Mouse (Mus musculus): Measurements from ENCODE around the gene Afap1l2. TPM values are rescaled to one million over a fixed set of nuclear protein-coding genes. Genes with fewer than 3 reads are reported as not detected.
A peak's percentile ranks its signal among the peaks of the same experiment; 100 is the strongest.

Afap1l2 gene
- polyA plus RNA-seq, 1 experiment: 5.9 TPM

DNA sequence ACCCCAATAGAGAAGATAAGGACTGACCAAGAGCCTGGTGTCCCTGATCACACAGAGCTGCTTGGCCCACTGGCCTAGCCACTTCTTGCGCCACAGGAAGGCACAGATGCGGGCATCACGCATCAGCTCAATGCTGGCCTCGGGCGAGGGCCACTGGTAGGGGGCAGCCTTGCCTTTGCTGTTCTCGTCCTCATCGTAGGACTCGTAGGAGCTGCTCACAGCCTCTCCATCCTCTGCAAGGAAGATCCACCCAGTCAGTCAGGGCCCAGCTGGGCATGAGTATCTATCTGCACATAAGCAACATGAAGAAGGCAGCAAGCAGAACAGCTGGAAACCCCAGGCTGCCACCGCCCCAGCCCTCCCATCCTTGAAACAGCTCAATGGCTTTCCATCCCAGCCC lies 78.0 kb downstream of the Afap1l2 start:
- WGBS: 90% methylated on average over 9 of the region's 9 CpGs
- no peaks in the 10 kb centered on the region for H3K36me3 ChIP-seq (ENCODE audit: control insufficient read depth, insufficient read depth, low read length)
- no peak overlapping the region for H3K27ac ChIP-seq (ENCODE audit: control insufficient read depth, insufficient read depth, low read length)
- H3K4me1 ChIP-seq (replicated peaks; ENCODE audit: control insufficient read depth, insufficient read depth, low read length): no peaks in the 10 kb centered on the region
- TF ChIP-seq CTCF (IDR thresholded peaks at IDR 0.05; ENCODE audit: borderline replicate concordance, control insufficient read depth, extremely low read depth, insufficient read depth, low read length, poor library complexity) (no peak), POLR2A (IDR thresholded peaks at IDR 0.05; ENCODE audit: control insufficient read depth, extremely low read depth, insufficient read depth, low read length, poor library complexity) (no peak)
- no peaks in the 10 kb centered on the region for H3K27me3 ChIP-seq (ENCODE audit: control insufficient read depth, insufficient read depth, low read length)
- no peak for DNase-seq
- no peak overlapping the region for H3K4me3 ChIP-seq (ENCODE audit: control insufficient read depth, insufficient read depth, low read length)

GRCm38 (mm10) chr19:56929392-56929791 lies 78.6 kb downstream of the Afap1l2 start:
- 57% methylated on average over 3 of the region's 3 CpGs for WGBS
- no peaks in the 10 kb centered on the region for H3K4me1 ChIP-seq (replicated peaks; ENCODE audit: control insufficient read depth, insufficient read depth, low read length)
- no peaks in the 10 kb centered on the region for H3K36me3 ChIP-seq (ENCODE audit: control insufficient read depth, insufficient read depth, low read length)
- no peak for DNase-seq
- H3K27me3 ChIP-seq (ENCODE audit: control insufficient read depth, insufficient read depth, low read length): no peaks in the 10 kb centered on the region
- H3K27ac ChIP-seq (ENCODE audit: control insufficient read depth, insufficient read depth, low read length): no peak overlapping the region
- no peak for TF ChIP-seq POLR2A (IDR thresholded peaks at IDR 0.05; ENCODE audit: control insufficient read depth, extremely low read depth, insufficient read depth, low read length, poor library complexity)
- TF ChIP-seq CTCF (IDR thresholded peaks at IDR 0.05; ENCODE audit: borderline replicate concordance, control insufficient read depth, extremely low read depth, insufficient read depth, low read length, poor library complexity): no peak
- H3K4me3 ChIP-seq (ENCODE audit: control insufficient read depth, insufficient read depth, low read length): no peak overlapping the region

DNA sequence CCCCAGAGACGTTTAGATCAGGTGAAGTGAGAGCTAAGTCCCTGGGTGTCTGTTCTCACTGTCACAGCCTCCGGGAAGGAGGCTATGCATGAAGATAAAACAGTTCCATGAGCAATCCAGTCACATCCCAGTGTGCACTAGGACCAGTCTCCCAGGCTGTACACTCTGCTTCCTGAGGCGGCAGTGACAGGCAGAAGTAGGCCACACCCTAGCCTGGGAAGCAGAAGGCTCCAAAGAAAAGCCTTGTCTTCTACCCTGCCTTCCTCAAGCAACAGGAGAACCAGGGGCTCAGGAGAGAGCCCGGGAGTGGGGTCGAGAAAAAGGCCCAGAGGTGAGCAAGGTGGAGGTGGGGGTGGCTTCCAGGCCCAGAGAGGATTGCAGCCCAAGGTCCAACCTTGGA lies 86.3 kb downstream of the Afap1l2 start:
- Histone ChIP-seq H3K27me3 (ENCODE audit: control insufficient read depth, insufficient read depth, low read length) (no peaks in the 10 kb centered on the region), H3K27ac (ENCODE audit: control insufficient read depth, insufficient read depth, low read length) (no peak overlapping the region), H3K36me3 (ENCODE audit: control insufficient read depth, insufficient read depth, low read length) (no peaks in the 10 kb centered on the region), H3K4me3 (ENCODE audit: control insufficient read depth, insufficient read depth, low read length) (no peak overlapping the region), H3K4me1 (replicated peaks; ENCODE audit: control insufficient read depth, insufficient read depth, low read length) (no peaks in the 10 kb centered on the region)
- no peak for TF ChIP-seq CTCF (IDR thresholded peaks at IDR 0.05; ENCODE audit: borderline replicate concordance, control insufficient read depth, extremely low read depth, insufficient read depth, low read length, poor library complexity)
- no peak for TF ChIP-seq POLR2A (IDR thresholded peaks at IDR 0.05; ENCODE audit: control insufficient read depth, extremely low read depth, insufficient read depth, low read length, poor library complexity)
- no peak for DNase-seq
- 81% methylated on average over 5 of the region's 5 CpGs for WGBS

GRCm38 (mm10) chr19:56920232-56920631 lies 87.8 kb downstream of the Afap1l2 start:
- no peak for TF ChIP-seq CTCF (IDR thresholded peaks at IDR 0.05; ENCODE audit: borderline replicate concordance, control insufficient read depth, extremely low read depth, insufficient read depth, low read length, poor library complexity)
- TF ChIP-seq POLR2A (IDR thresholded peaks at IDR 0.05; ENCODE audit: control insufficient read depth, extremely low read depth, insufficient read depth, low read length, poor library complexity): no peak
- WGBS: 89% methylated on average over 13 of the region's 13 CpGs
- no peak for DNase-seq
- Histone ChIP-seq H3K27me3 (ENCODE audit: control insufficient read depth, insufficient read depth, low read length) (no peaks in the 10 kb centered on the region), H3K27ac (ENCODE audit: control insufficient read depth, insufficient read depth, low read length) (no peak overlapping the region), H3K36me3 (ENCODE audit: control insufficient read depth, insufficient read depth, low read length) (no peaks in the 10 kb centered on the region), H3K4me3 (ENCODE audit: control insufficient read depth, insufficient read depth, low read length) (no peak overlapping the region), H3K4me1 (replicated peaks; ENCODE audit: control insufficient read depth, insufficient read depth, low read length) (no peaks in the 10 kb centered on the region)

- peak; percentile 48 for DNase-seq
- Histone ChIP-seq H3K4me3 (ENCODE audit: control insufficient read depth, insufficient read depth, low read length) (no peak overlapping the region), H3K27ac (ENCODE audit: control insufficient read depth, insufficient read depth, low read length) (no peak overlapping the region), H3K27me3 (ENCODE audit: control insufficient read depth, insufficient read depth, low read length) (no peaks in the 10 kb centered on the region), H3K4me1 (replicated peaks; ENCODE audit: control insufficient read depth, insufficient read depth, low read length) (no peaks in the 10 kb centered on the region), H3K36me3 (ENCODE audit: control insufficient read depth, insufficient read depth, low read length) (no peaks in the 10 kb centered on the region)
- TF ChIP-seq CTCF (IDR thresholded peaks at IDR 0.05; ENCODE audit: borderline replicate concordance, control insufficient read depth, extremely low read depth, insufficient read depth, low read length, poor library complexity): peak; percentile 46; the same call in 1 of the 2 replicates
- no peak for TF ChIP-seq POLR2A (IDR thresholded peaks at IDR 0.05; ENCODE audit: control insufficient read depth, extremely low read depth, insufficient read depth, low read length, poor library complexity)
- WGBS: 34% methylated on average over 7 of the region's 7 CpGs
Measured at GRCm38 (mm10) chr19:56919628-56920027, 88.4 kb downstream of the Afap1l2 start.

DNA sequence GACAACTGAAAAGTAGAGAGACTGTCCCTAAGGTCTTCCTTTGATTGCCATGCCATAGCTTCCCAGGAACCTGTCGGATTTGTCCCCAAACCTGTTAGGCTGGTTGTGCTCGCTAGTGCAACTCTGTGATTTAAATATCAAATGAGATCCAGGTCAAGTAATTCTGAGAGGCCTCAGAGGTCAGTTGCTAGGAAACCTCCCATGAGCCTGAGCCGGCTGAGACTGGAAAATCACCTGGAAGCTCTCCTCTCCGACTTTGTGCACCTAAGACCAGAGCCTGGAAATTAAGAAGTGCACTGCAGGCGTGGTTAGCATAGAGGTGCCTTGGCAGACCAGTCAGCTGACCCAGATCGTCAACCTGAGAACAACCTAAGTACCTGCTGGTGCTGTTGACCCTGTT lies 92.9 kb downstream of the Afap1l2 start:
- TF ChIP-seq POLR2A (IDR thresholded peaks at IDR 0.05; ENCODE audit: control insufficient read depth, extremely low read depth, insufficient read depth, low read length, poor library complexity): no peak
- WGBS: 84% methylated on average over 6 of the region's 6 CpGs
- no peak overlapping the region for H3K4me3 ChIP-seq (ENCODE audit: control insufficient read depth, insufficient read depth, low read length)
- H3K36me3 ChIP-seq (ENCODE audit: control insufficient read depth, insufficient read depth, low read length): no peaks in the 10 kb centered on the region
- H3K4me1 ChIP-seq (replicated peaks; ENCODE audit: control insufficient read depth, insufficient read depth, low read length): no peaks in the 10 kb centered on the region
- no peaks in the 10 kb centered on the region for H3K27me3 ChIP-seq (ENCODE audit: control insufficient read depth, insufficient read depth, low read length)
- no peak overlapping the region for H3K27ac ChIP-seq (ENCODE audit: control insufficient read depth, insufficient read depth, low read length)
- no peak for DNase-seq

DNA sequence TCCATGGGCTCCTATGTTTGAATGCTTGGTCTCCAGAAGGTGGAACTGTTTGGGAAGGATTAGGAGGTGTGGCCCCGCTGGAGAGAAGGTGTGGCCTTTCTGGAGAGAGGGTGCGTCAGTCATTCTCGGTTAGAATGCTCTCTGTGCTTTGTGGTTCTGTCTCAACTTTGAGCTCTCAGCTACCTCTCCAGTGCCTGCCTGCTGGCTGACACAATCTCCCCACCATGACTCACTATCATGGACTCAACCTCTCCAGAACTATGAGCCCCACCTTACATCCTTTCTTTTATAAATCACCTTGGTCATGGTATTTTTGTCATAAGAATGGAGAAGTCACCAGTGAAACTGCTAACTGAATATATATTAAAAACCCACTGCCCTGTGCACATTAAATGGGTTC lies 93.4 kb downstream of the Afap1l2 start:
- no peak for TF ChIP-seq CTCF (IDR thresholded peaks at IDR 0.05; ENCODE audit: borderline replicate concordance, control insufficient read depth, extremely low read depth, insufficient read depth, low read length, poor library complexity)
- no peak for TF ChIP-seq POLR2A (IDR thresholded peaks at IDR 0.05; ENCODE audit: control insufficient read depth, extremely low read depth, insufficient read depth, low read length, poor library complexity)
- no peak for DNase-seq
- 94% methylated on average over 3 of the region's 3 CpGs for WGBS
- Histone ChIP-seq H3K4me1 (replicated peaks; ENCODE audit: control insufficient read depth, insufficient read depth, low read length) (no peaks in the 10 kb centered on the region), H3K27ac (ENCODE audit: control insufficient read depth, insufficient read depth, low read length) (no peak overlapping the region), H3K36me3 (ENCODE audit: control insufficient read depth, insufficient read depth, low read length) (no peaks in the 10 kb centered on the region), H3K27me3 (ENCODE audit: control insufficient read depth, insufficient read depth, low read length) (no peaks in the 10 kb centered on the region), H3K4me3 (ENCODE audit: control insufficient read depth, insufficient read depth, low read length) (no peak overlapping the region)

Data from thymus, adult 2 months (tissue).